Mouse (Mus musculus): ENCODE results near the gene Cfap43.

DNA sequence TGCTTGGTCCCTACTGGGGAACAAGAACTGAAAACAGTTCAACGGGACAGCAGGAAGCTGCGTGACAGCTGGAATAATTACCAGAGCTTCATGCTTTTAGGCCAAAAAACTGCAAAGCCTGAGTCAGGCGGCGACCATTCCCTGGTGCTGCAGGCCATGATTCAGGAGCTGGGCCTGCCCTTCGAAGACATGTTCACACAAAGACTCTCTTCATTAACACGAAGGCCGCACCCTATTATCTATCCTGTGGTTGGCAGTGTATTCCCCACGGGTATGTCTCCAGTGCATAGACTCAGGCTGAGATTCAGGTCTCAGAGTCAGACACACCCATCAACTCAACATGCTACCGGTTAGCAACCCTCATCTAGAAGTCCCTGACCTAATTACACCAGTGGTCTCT is 220.8 kb downstream of the Cfap43 start:
- no peak for TF ChIP-seq CTCF (conservative IDR thresholded peaks at IDR 0.05; ENCODE audit: low read length)
- TF ChIP-seq POU5F1 (IDR thresholded peaks at IDR 0.05; ENCODE audit: borderline replicate concordance, low read length) = no peak
- TF ChIP-seq NANOG (IDR thresholded peaks at IDR 0.05; ENCODE audit: borderline replicate concordance, low read length) = no peak

Measured in E14TG2a.4 (cell line).